Comparison of ENCODE assay signal across 8 mouse cellular contexts in genomic region chr15:83099533-83100331, GRCm38 (mm10). TPM values are rescaled to one million over a fixed set of nuclear protein-coding genes. Genes with fewer than 3 reads are reported as not detected.
DNase-seq lines count a peak whose midpoint lies in the region; ATAC-seq and TF ChIP-seq lines count a peak whose summit lies in the region.

No protein-coding gene starts in this region.

- H3K79me2 ChIP-seq in heart, adult 2 months (replicated peaks; ENCODE audit: control insufficient read depth, insufficient read depth, low read length) = no peaks in the 10 kb centered on the region

- WGBS in embryonic facial prominence, embryonic 10.5 days = 3% methylated on average over 31 of the region's 31 CpGs
- 4% methylated on average over 31 of the region's 31 CpGs for WGBS in heart, adult 2 months
- WGBS in liver, embryonic 15.5 days (ENCODE audit: insufficient replicate concordance) = 6% methylated on average over 31 of the region's 31 CpGs
- 2% methylated on average over 31 of the region's 31 CpGs for WGBS in stomach, postnatal 0 days

- TF ChIP-seq EP300 in heart, adult 2 months (IDR thresholded peaks at IDR 0.05; ENCODE audit: insufficient read depth, low read depth, low read length) = no peak
- no peak for TF ChIP-seq EP300 in stomach, postnatal 0 days (optimal IDR thresholded peaks at IDR 0.05)

- peak overlapping the region; percentile 85 for H3K9ac ChIP-seq in heart, adult 2 months (ENCODE audit: low read depth, low read length)
- H3K9ac ChIP-seq in liver, embryonic 15.5 days = peak overlapping the region; percentile 70
- peak overlapping the region; percentile 85 for H3K9ac ChIP-seq in stomach, postnatal 0 days (ENCODE audit: low read length)

- H3K4me1 ChIP-seq in embryonic facial prominence, embryonic 10.5 days = peaks cover 31% of the 10 kb centered on the region
- peaks cover 3% of the 10 kb centered on the region for H3K4me1 ChIP-seq in heart, adult 2 months (ENCODE audit: control insufficient read depth, insufficient read depth, low read length)
- peaks cover 17% of the 10 kb centered on the region for H3K4me1 ChIP-seq in liver, embryonic 15.5 days (replicated peaks)
- H3K4me1 ChIP-seq in stomach, postnatal 0 days (replicated peaks; ENCODE audit: control insufficient read depth, insufficient read depth) = peaks cover 6% of the 10 kb centered on the region; the same call in 1 of the 2 replicates

- H3K36me3 ChIP-seq in embryonic facial prominence, embryonic 10.5 days (replicated peaks) = no peaks in the 10 kb centered on the region
- no peaks in the 10 kb centered on the region for H3K36me3 ChIP-seq in heart, adult 2 months (ENCODE audit: control insufficient read depth, insufficient read depth, low read length)
- no peaks in the 10 kb centered on the region for H3K36me3 ChIP-seq in liver, embryonic 15.5 days (replicated peaks)
- H3K36me3 ChIP-seq in stomach, postnatal 0 days (ENCODE audit: control insufficient read depth, insufficient read depth, low read length) = no peaks in the 10 kb centered on the region

- 0 out of 2 replicates have a peak, but pooled peaks have one; percentile 2 for TF ChIP-seq CTCF in heart, adult 2 months (IDR thresholded peaks at IDR 0.05)
- peak; percentile 12; the same call in 1 of the 2 replicates for TF ChIP-seq CTCF in stomach, postnatal 0 days (IDR thresholded peaks at IDR 0.05; ENCODE audit: low read depth)

- H3K9me3 ChIP-seq in embryonic facial prominence, embryonic 10.5 days = no peaks in the 10 kb centered on the region
- H3K9me3 ChIP-seq in liver, embryonic 15.5 days (replicated peaks) = no peaks in the 10 kb centered on the region
- H3K9me3 ChIP-seq in stomach, postnatal 0 days (ENCODE audit: control insufficient read depth, low read length) = no peaks in the 10 kb centered on the region

- ATAC-seq in liver, embryonic 15.5 days (ENCODE audit: insufficient read depth) = peak; percentile 90
- peak; percentile 95 for ATAC-seq in stomach, postnatal 0 days (ENCODE audit: low FRiP score, low TSS enrichment)

- DNase-seq in 3134 (ENCODE audit: extremely low read depth, insufficient read length, low spot score) (peak; percentile 97), WW6 (ENCODE audit: low read depth, low spot score) (peak; percentile 76)
- peak; percentile 93 for DNase-seq in embryonic facial prominence, embryonic 10.5 days (ENCODE audit: low spot score)
- DNase-seq in heart, adult 2 months = peak; percentile 96 to 98
- DNase-seq in kidney, adult 18-20 months = peak; percentile 97
- peak; percentile 86 for DNase-seq in neural tube, embryonic 10.5 days (ENCODE audit: extremely low spot score, low spot score)
- peak; percentile 96 for DNase-seq in stomach, postnatal 0 days (ENCODE audit: low spot score)

- intact Hi-C loops in heart, adult 2 months (cut with DNase I) = loop anchor here (5.0 kb wide), 1 partner anchor 112 kb away; the partner anchor contains the start of gene Tcf20

- H3K27ac ChIP-seq in embryonic facial prominence, embryonic 10.5 days (replicated peaks) = peak overlapping the region; percentile 81
- H3K27ac ChIP-seq in heart, adult 2 months = peak overlapping the region; percentile 91
- peak overlapping the region; percentile 64 for H3K27ac ChIP-seq in liver, embryonic 15.5 days (replicated peaks)
- H3K27ac ChIP-seq in stomach, postnatal 0 days (replicated peaks) = peak overlapping the region; percentile 79

- peak overlapping the region; percentile 66 for H3K4me3 ChIP-seq in embryonic facial prominence, embryonic 10.5 days
- peak overlapping the region; percentile 61 for H3K4me3 ChIP-seq in heart, adult 2 months
- H3K4me3 ChIP-seq in liver, embryonic 15.5 days (replicated peaks) = peak overlapping the region; percentile 65
- H3K4me3 ChIP-seq in stomach, postnatal 0 days (ENCODE audit: low read depth, low read length) = peak overlapping the region; percentile 60

- peaks cover 26% of the 10 kb centered on the region for H3K27me3 ChIP-seq in embryonic facial prominence, embryonic 10.5 days (replicated peaks; ENCODE audit: low read depth, poor library complexity, severe bottlenecking)
- no peaks in the 10 kb centered on the region for H3K27me3 ChIP-seq in heart, adult 2 months (ENCODE audit: control insufficient read depth, insufficient read depth, low read length)
- peaks cover 20% of the 10 kb centered on the region for H3K27me3 ChIP-seq in liver, embryonic 15.5 days
- H3K27me3 ChIP-seq in stomach, postnatal 0 days (ENCODE audit: control insufficient read depth, insufficient read depth, low read length) = no peaks in the 10 kb centered on the region

- 0 out of 2 replicates have a peak, but pooled peaks have one; percentile 87 for TF ChIP-seq POLR2A in heart, adult 2 months (IDR thresholded peaks at IDR 0.05; ENCODE audit: insufficient read depth, low read depth, low read length)

- H3K4me2 ChIP-seq in liver, embryonic 15.5 days = peak overlapping the region; percentile 90
- peak overlapping the region; percentile 87 for H3K4me2 ChIP-seq in stomach, postnatal 0 days (replicated peaks; ENCODE audit: low read depth)

RNA-seq across cellular contexts. Expression of gene Serhl, which starts 10.4 kb away (rescaled TPM):
- polyA plus RNA-seq in embryonic facial prominence, embryonic 10.5 days (2016; fragmentation: Nextera tagmentation; extraction: Ambion mirVana) = 49.0 and 50.5 TPM in 2 replicates
- total RNA-seq in heart, adult 2 months (2021) = 10 to 100 TPM; 36.8 to 41.0 TPM
- polyA plus RNA-seq in heart, adult 2 months (2012; rRNA removed) = 82.7 and 90.2 TPM in 2 replicates
- 16.0 TPM in 2 replicates for polyA plus RNA-seq in liver, embryonic 15.5 days (2015; fragmentation: Nextera tagmentation; extraction: Ambion mirVana)
- 51.5 and 61.6 TPM in 2 replicates for polyA plus RNA-seq in stomach, postnatal 0 days (2015; fragmentation: Nextera tagmentation; extraction: Ambion mirVana)

RNA-seq across cellular contexts. Expression of gene Rrp7a, which starts 22.9 kb away (rescaled TPM):
- polyA plus RNA-seq in embryonic facial prominence, embryonic 10.5 days (2016; fragmentation: Nextera tagmentation; extraction: Ambion mirVana) = 87.2 and 90.4 TPM in 2 replicates
- 10 to 100 TPM; 39.9 to 40.9 TPM for total RNA-seq in heart, adult 2 months (2021)
- 60.0 and 62.0 TPM in 2 replicates for polyA plus RNA-seq in heart, adult 2 months (2012; rRNA removed)
- polyA plus RNA-seq in liver, embryonic 15.5 days (2015; fragmentation: Nextera tagmentation; extraction: Ambion mirVana) = 22.0 and 25.7 TPM in 2 replicates
- polyA plus RNA-seq in stomach, postnatal 0 days (2015; fragmentation: Nextera tagmentation; extraction: Ambion mirVana) = 39.9 and 44.8 TPM in 2 replicates

RNA-seq across cellular contexts. Expression of gene Poldip3, which starts 49.5 kb away (rescaled TPM):
- polyA plus RNA-seq in embryonic facial prominence, embryonic 10.5 days (2016; fragmentation: Nextera tagmentation; extraction: Ambion mirVana) = 181 and 182 TPM in 2 replicates
- 10 to 100 TPM; 23.6 to 24.7 TPM for total RNA-seq in heart, adult 2 months (2021)
- polyA plus RNA-seq in heart, adult 2 months (2012; rRNA removed) = 20.0 and 27.0 TPM in 2 replicates
- polyA plus RNA-seq in liver, embryonic 15.5 days (2015; fragmentation: Nextera tagmentation; extraction: Ambion mirVana) = 55.5 and 61.3 TPM in 2 replicates
- polyA plus RNA-seq in stomach, postnatal 0 days (2015; fragmentation: Nextera tagmentation; extraction: Ambion mirVana) = 56.3 and 58.7 TPM in 2 replicates

Comparison
In these comparisons a context has a peak if more than half of its experiments do, and no peak if none do; other contexts are left out.
1. Peak in every context shown above with its lines: DNase-seq, ATAC-seq, H3K4me3 ChIP-seq and H3K27ac ChIP-seq.